Mouse (Mus musculus) hindbrain, embryonic 10.5 days (tissue): ENCODE results near the gene Adamts7. TPM values are rescaled to one million over a fixed set of nuclear protein-coding genes. Genes with fewer than 3 reads are reported as not detected.
A peak's percentile ranks its signal among the peaks of the same experiment; 100 is the strongest.

Experiments
- DNase-seq: peaks from one replicate; pipeline ENCODE4 v3.0.0-alpha.2; 2017; ENCODE audit warnings: low spot score
- H3K27ac ChIP-seq: fragments of 300-500 bp; sonication (generic); 2 replicates; pipeline ENCODE4 v1.5.1; 2016; ENCODE audit warnings: mild to moderate bottlenecking, moderate library complexity
- H3K27me3 ChIP-seq: fragments of 300-500 bp; sonication (generic); 2 replicates; pipeline ENCODE4 v1.6.1; 2016; ENCODE audit warnings: mild to moderate bottlenecking; ENCODE audit not compliant: poor library complexity, insufficient read depth, severe bottlenecking
- H3K36me3 ChIP-seq: fragments of 300-500 bp; sonication (generic); 2 replicates; pipeline ENCODE4 v1.6.1; 2016; ENCODE audit warnings: mild to moderate bottlenecking, moderate library complexity
- H3K4me1 ChIP-seq: fragments of 300-500 bp; sonication (generic); replicated peaks from 2 replicates; pipeline ENCODE4 v1.6.1; 2016; ENCODE audit warnings: mild to moderate bottlenecking
- H3K4me3 ChIP-seq: fragments of 300-500 bp; sonication (generic); 2 replicates; pipeline ENCODE4 v1.5.1; 2016; ENCODE audit warnings: mild to moderate bottlenecking, moderate library complexity
- H3K9me3 ChIP-seq: fragments of 300-500 bp; sonication (generic); 2 replicates; pipeline ENCODE4 v1.6.1; 2016; ENCODE audit warnings: mild to moderate bottlenecking, moderate library complexity
- WGBS: fragments of 180-500 bp; shearing (Covaris S2); methylation state at CpG from one replicate; pipeline ENCODE4 v1.1.7; 2016; 5-methylcytosine and 5-hydroxymethylcytosine counted together
- polyA plus RNA-seq: library from polyadenylated mRNA; unstranded; fragments of >200 nt; fragmentation: Nextera tagmentation; extraction: Ambion mirVana; gene quantifications from 2 replicates; pipeline ENCODE4 v1.2.1, GENCODE M21; 2016

Adamts7 gene
- polyA plus RNA-seq, 1 experiment from 2014 or later: 16.2 TPM

DNA sequence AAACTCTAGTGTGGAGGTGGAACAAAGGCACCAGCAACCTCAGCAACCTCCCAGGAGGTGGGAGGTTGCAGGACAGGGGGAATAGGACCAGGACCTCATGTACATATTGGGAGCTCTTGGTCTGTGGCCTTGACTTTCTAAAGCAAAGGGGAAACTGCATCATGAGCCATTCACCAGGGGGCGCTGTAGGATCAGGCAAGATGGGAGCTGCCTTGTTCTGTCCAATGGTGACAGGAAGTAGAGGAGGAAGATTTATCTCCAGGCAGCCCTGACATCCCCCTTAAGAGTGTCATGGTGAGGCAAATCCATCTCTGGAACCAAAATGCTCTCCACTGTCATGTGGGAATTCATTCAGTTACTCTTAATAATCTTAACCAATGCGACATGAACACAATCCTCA is 43.6 kb downstream of the Adamts7 start:
- Histone ChIP-seq H3K27ac (no peak overlapping the region), H3K4me3 (no peak overlapping the region), H3K4me1 (peaks cover 7% of the 10 kb centered on the region; the same call in 1 of the 2 replicates), H3K9me3 (no peaks in the 10 kb centered on the region), H3K36me3 (peaks cover 40% of the 10 kb centered on the region), H3K27me3 (no peaks in the 10 kb centered on the region)
- whole genome bisulfite sequencing: 45% methylated on average over 2 of the region's 2 CpGs
- peak; percentile 82 for DNase-seq

DNA sequence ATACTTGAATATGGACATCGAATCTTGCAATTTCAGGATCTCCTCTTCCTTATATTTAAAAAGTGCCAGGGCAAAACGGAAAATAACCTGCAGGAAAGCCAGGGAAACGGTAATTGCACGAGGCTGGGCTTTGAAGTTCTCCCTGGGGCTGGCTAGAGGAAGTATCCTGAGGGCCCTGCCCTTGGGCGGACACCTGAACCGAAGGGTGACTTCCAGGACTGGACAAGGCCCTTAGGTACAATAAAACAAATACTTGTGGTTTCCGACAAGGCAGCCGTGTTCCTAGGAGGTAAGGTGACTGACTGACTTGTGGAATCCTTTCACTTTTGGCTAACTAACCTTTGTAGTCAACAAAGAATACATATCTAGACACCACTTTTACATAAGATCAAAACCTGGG is 44.9 kb downstream of the Adamts7 start:
- Histone ChIP-seq H3K36me3 (peaks cover 34% of the 10 kb centered on the region), H3K9me3 (no peaks in the 10 kb centered on the region), H3K27ac (no peak overlapping the region), H3K4me3 (no peak overlapping the region), H3K27me3 (no peaks in the 10 kb centered on the region), H3K4me1 (peaks cover 7% of the 10 kb centered on the region; the same call in 1 of the 2 replicates)
- 92% methylated on average over 8 of the region's 8 CpGs for WGBS
- DNase-seq: no peak

DNA sequence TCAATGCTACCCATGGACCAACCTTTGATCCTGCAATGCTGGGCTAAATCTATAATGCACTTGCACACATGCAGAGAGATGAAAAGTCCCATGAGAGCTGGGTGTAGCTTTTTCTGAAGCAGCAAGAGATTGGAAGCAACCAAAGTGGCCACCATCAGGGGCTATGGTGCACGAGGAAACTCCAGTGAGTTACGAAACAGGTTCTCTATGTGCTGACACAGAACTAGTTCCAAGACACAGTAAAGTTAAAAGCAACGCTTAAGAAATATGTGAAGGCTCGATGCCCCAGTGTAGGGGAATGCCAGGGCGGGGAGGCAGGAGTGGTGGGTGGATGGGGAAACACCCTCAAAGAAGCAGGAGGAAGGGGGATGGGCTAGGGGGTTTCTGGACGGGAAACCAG is 45.8 kb downstream of the Adamts7 start:
- 91% methylated on average over 6 of the region's 6 CpGs for WGBS
- no peak for DNase-seq

DNA sequence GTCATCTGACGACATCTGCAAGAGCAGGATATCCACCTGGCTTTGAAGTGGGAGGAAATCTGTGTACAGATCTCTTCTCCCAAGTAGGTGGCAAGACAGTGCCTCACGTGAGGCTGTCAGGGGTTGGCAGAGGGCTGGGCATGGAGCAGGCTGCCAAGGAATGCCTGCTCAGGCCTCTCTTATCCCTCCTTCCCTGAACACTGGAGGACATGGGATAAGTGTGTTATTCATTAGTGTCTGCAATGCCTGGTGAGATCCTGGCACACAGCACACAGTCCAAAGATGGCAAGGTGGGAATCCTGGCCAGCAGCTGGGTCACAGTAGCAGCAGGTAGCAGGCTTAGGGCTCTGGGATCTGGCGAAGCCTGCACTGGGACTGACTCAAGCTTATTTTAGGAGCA is 50.3 kb downstream of the Adamts7 start:
- peaks cover 55% of the 10 kb centered on the region for H3K36me3 ChIP-seq
- no peak for DNase-seq
- 83% methylated on average over 3 of the region's 3 CpGs for WGBS

More for the DNA sequence above, 45.8 kb downstream of the Adamts7 start:
- Histone ChIP-seq H3K9me3 (no peaks in the 10 kb centered on the region), H3K4me3 (no peak overlapping the region), H3K36me3 (peaks cover 39% of the 10 kb centered on the region), H3K27ac (no peak overlapping the region), H3K4me1 (peaks cover 7% of the 10 kb centered on the region; the same call in 1 of the 2 replicates), H3K27me3 (no peaks in the 10 kb centered on the region)

DNA sequence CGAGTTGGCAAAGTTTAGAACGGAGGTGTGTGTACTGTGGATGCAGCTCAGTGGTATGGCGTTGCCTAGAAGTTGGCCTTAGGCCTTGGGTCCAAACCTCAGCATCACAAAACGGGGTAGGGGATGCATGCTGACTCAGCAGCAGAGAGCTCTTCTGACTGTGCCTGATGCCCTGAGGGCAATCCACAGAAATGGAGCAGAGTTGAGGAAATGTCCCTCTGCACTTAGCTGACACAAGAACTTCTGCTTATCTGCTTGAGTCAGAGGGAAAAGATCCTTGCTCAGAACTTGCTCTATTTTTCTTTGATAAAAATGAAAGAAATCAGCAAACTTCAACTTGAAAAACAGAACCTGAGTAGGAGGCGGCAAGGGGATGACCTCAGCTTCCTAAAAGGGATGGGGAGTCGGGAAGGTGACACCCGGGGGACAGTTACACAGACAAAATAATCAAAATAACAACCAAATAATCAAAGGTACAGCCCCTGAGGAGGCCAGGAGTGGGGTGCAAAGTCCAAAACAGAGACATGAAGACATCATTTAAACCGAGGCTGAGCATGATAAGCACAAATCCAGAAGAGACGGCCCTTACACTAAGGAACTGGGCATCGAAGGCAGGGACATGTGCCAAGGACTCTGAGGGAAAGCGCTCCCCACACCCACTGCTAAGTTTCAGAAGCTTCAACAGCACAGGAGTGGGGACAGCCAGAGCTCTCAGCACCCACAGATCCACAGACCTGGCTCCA is 53.6 kb downstream of the Adamts7 start:
- 84% methylated on average over 11 of the region's 11 CpGs for WGBS
- Histone ChIP-seq H3K4me1 (no peaks in the 10 kb centered on the region), H3K4me3 (no peak overlapping the region), H3K27me3 (no peaks in the 10 kb centered on the region), H3K27ac (no peak overlapping the region), H3K9me3 (no peaks in the 10 kb centered on the region), H3K36me3 (peaks cover 51% of the 10 kb centered on the region)
- DNase-seq: no peak

More for the DNA sequence above, 50.3 kb downstream of the Adamts7 start:
- peaks cover 7% of the 10 kb centered on the region; the same call in 1 of the 2 replicates for H3K4me1 ChIP-seq
- H3K9me3 ChIP-seq: no peaks in the 10 kb centered on the region
- no peaks in the 10 kb centered on the region for H3K27me3 ChIP-seq
- H3K27ac ChIP-seq: no peak overlapping the region
- no peak overlapping the region for H3K4me3 ChIP-seq

DNA sequence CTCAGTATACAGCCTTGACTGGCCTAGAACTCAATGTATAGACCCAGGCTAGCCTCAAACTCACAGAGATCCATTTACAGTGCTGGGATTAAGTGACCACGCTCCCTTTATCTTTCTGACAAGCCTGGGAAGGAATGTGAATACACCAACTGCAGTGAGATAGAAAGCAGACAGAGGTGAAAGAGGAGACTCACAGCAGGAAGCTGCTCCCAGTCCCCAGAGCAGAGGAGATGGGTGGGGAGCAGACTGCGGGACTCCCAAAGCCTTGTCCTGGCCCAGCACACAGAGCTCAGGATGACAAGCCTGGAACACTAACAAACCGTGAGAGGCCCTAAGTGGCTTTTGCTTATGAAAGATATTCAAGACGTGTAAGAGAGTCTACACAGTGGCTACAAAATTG is 54.6 kb downstream of the Adamts7 start:
- H3K4me3 ChIP-seq: no peak overlapping the region
- no peaks in the 10 kb centered on the region for H3K9me3 ChIP-seq
- H3K27ac ChIP-seq: no peak overlapping the region
- H3K4me1 ChIP-seq: no peaks in the 10 kb centered on the region
- H3K36me3 ChIP-seq: peaks cover 55% of the 10 kb centered on the region
- WGBS: 47% methylated on average over 4 of the region's 4 CpGs
- H3K27me3 ChIP-seq: no peaks in the 10 kb centered on the region
- no peak for DNase-seq

DNA sequence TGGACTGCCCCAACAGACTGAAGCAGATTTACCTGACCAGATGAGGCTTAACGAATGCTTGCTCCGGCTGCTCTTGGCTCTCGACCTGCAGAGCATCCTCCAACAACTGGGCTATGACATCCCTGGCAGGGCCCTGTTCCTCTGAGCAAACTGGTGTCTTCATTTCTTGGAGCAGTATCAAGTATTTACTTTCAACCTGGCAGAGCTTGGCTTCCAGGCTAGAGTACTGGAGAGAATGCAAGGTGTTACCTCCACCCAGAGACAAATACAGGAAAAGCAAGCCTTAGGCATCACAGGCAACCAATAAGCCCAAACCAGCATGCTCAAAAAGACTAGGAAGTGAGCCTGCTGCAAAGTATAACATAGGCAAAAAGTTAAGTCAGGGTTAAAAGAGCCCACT is 59.4 kb downstream of the Adamts7 start:
- H3K27me3 ChIP-seq: no peaks in the 10 kb centered on the region
- H3K9me3 ChIP-seq: no peaks in the 10 kb centered on the region
- 93% methylated on average over 3 of the region's 3 CpGs for WGBS
- DNase-seq: no peak
- H3K27ac ChIP-seq: no peak overlapping the region
- no peak overlapping the region for H3K4me3 ChIP-seq
- H3K4me1 ChIP-seq: no peaks in the 10 kb centered on the region
- peaks cover 50% of the 10 kb centered on the region for H3K36me3 ChIP-seq

DNA sequence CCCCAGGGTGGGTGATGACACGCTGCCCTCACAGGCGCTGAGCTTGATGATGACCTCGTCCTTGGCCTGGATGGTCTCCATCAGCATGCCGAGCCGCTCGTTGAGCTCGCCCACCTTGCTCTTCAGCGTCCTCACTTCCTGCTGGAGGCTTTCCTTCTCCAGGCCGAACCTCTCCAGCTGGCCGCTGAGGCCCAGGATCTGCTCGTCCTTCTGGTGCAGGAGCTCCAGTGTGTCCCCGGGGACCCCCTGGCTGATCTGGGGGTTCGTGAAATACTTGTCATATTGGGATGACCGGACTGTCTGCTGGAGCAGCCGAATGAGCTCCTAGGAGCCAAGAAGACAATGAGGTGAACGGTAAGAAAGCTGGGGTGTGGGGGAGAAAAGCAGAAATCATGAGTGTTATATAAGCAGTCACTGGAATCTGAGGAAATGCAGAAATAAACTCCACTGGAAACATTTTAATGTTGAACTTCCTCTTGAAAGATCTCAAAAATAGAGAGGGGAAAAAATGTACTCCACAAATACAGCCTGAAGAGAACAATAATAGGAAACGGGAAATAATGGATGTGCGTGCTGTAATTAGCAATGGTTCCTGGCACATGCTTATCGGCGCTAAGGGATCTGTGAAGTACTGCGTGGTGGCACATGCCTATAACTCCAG is 63.3 kb downstream of the Adamts7 start:
- no peak for DNase-seq
- WGBS: 93% methylated on average over 21 of the region's 21 CpGs

DNA sequence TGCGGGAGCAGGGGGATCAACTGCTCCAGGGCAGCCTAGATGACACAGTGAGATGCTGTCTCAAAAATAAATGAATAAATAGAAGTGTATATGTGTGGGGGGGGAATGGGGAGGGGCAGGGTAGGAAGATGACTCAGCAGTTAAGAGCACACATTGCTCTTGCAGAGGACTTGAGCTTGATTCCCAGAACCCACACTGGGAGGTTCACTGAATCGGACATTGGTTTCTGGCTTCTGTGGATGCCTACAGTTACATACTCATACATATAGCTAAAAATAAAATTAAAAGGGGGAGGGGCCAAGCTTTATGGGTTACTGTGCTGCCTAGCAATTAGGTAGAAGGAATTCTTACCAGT is 63.9 kb downstream of the Adamts7 start:
- Histone ChIP-seq H3K4me1 (no peaks in the 10 kb centered on the region), H3K9me3 (no peaks in the 10 kb centered on the region), H3K4me3 (no peak overlapping the region), H3K36me3 (peaks cover 39% of the 10 kb centered on the region), H3K27ac (no peak overlapping the region), H3K27me3 (no peaks in the 10 kb centered on the region)
- no peak for DNase-seq
- WGBS: 91% methylated on average over 2 of the region's 2 CpGs

More for the DNA sequence above, 63.3 kb downstream of the Adamts7 start:
- H3K9me3 ChIP-seq: no peaks in the 10 kb centered on the region
- H3K36me3 ChIP-seq: peaks cover 40% of the 10 kb centered on the region
- no peak overlapping the region for H3K4me3 ChIP-seq
- H3K27ac ChIP-seq: no peak overlapping the region
- H3K4me1 ChIP-seq: no peaks in the 10 kb centered on the region
- no peaks in the 10 kb centered on the region for H3K27me3 ChIP-seq

DNA sequence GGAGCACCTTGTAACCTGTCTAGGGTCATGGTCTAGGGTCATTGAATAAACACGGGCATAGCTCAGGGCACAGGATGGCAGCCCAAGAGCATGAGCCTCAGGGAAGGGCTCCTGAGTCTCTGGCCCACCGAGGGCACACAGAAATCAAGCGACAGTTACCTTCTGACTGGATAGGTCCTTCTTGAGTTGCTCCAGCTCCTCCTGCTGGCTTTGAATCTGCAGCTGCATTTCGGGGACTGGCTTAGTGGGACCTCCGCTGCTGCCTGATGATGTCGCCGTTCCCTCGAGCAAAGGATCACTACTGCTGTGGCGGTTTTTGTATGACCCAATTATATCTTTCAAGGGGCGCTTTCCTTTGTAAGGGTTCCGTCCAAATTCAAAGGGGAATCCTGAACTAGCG is 64.3 kb downstream of the Adamts7 start:
- Histone ChIP-seq H3K27me3 (no peaks in the 10 kb centered on the region), H3K4me3 (no peak overlapping the region), H3K27ac (no peak overlapping the region), H3K36me3 (peaks cover 34% of the 10 kb centered on the region), H3K9me3 (no peaks in the 10 kb centered on the region), H3K4me1 (no peaks in the 10 kb centered on the region)
- WGBS: 78% methylated on average over 12 of the region's 12 CpGs
- DNase-seq: no peak

DNA sequence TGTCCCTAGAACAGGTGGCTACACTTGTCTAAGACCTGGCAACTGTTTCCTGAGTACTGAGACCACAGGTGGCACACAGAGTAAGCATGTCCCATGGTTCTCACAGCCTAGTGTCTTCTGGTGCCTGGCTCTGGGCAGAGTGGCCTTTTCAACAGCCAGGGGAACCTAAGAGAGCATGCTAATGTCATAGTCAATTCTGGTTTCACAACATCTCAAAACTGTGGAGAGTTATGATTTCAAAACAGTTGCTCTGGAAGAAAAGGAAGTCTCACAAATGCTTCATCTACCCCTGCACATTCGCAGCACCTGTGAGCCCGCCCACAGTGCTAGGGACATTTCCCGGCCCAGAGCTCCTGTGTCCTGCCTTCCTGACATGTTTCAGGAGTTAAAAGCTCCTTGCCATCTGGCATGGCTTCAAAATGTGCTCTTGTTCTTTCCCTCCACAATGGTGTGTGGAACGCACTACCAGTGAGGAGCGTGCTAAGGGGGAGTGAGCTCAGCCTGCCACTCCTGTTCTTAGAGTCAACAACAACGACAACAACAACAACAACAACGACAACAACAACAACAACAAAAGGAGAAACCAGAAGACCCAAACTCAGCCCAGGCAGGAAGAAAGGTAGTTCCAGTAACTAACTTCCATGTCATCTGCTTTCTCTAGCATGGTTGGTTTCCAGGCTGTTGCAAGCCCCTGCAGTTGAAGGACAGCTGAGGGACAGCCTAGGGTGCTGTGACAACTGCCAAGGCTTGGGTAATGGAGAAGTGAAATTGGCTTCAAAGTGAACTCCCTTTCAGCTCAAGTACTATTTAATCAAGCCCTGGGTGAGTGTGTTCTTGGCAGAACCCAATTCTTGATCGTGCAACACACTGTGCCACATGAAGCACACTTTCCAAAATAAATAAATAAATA is 70.2 kb downstream of the Adamts7 start:
- no peaks in the 10 kb centered on the region for H3K4me1 ChIP-seq

DNA sequence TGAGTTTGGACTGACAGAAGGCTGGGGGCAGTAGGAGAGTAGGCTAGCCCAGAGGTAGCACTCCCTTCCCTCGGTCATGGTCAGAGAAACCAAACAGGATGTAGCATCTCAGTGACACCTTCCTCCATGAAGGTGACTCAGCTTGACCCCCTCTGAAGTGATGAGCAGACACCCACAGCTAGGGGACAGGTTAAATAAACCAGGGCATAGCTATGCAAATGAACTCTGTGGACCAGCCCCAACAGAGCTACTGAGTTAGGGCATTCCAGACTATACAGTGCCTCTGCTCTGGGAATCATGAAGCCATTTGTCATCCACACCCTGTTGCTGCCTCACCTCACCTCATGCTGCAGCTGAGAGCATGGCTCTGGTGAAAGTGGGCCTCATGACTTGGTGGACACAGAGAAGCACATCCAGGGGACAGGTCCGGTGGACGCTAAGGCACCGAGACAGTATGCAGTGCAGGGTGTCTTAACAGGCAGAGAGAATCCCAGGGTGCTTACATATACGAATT is 71.1 kb downstream of the Adamts7 start:
- Histone ChIP-seq H3K9me3 (no peaks in the 10 kb centered on the region), H3K36me3 (peaks cover 10% of the 10 kb centered on the region; the same call in 1 of the 2 replicates), H3K4me1 (no peaks in the 10 kb centered on the region), H3K27me3 (no peaks in the 10 kb centered on the region), H3K27ac (no peak overlapping the region), H3K4me3 (no peak overlapping the region)
- WGBS: 91% methylated on average over 5 of the region's 5 CpGs
- DNase-seq: no peak

More for the DNA sequence above, 70.2 kb downstream of the Adamts7 start:
- H3K36me3 ChIP-seq: peaks cover 10% of the 10 kb centered on the region; the same call in 1 of the 2 replicates
- no peaks in the 10 kb centered on the region for H3K9me3 ChIP-seq
- no peaks in the 10 kb centered on the region for H3K27me3 ChIP-seq
- no peak overlapping the region for H3K4me3 ChIP-seq
- 87% methylated on average over 8 of the region's 8 CpGs for WGBS
- no peak overlapping the region for H3K27ac ChIP-seq
- DNase-seq: no peak
